Mouse (Mus musculus) adrenal gland, postnatal 25 days (tissue): Measurements from ENCODE around the gene Itgb2. TPM values are rescaled to one million over a fixed set of nuclear protein-coding genes. Genes with fewer than 3 reads are reported as not detected.

Experiments
- DNase-seq: peaks from one replicate; pipeline ENCODE4 v3.0.0; 2021; ENCODE audit warnings: mixed read lengths
- long read RNA-seq: library from polyadenylated mRNA; stranded (forward); transcript quantifications from one replicate; pipeline ENCODE4 v2.0.0, GENCODE M21; 2021
- total RNA-seq: library from RNA; stranded (reverse); gene quantifications from 2 replicates; pipeline ENCODE4 v1.2.3, GENCODE M21; 2021

Gene Itgb2
- total RNA-seq = 2.2 and 3.3 TPM in 2 replicates
- long read RNA-seq, partial matches to known transcripts = 2 of 5 reads
- long read RNA-seq, other reads (novel, unspliced or antisense) = 0 of 5 reads

DNA sequence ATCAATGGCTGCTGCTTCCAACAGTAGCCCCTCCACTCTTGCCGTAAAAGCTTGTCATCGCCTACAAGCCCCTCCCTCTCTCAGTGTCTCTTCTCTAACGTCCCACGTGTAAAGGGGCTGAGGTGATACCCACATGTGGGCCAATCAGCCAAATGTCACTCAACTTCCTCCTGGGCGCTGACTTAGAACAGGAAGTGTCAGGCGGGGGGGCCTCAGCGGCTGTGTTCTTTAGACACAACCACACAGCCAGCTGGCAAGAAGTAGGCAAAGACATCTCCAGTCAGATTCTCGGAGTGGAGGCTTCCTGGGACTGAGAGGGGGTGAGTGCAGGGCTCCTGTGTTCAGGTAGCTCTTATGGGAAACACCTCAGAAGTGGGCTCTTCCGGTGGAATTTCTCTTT, at the start of gene Itgb2:
Gene Itgb2, plus strand, starts transcription at position 113 of the 400 bp plus-strand sequence.
- DNase-seq = no peak

DNA sequence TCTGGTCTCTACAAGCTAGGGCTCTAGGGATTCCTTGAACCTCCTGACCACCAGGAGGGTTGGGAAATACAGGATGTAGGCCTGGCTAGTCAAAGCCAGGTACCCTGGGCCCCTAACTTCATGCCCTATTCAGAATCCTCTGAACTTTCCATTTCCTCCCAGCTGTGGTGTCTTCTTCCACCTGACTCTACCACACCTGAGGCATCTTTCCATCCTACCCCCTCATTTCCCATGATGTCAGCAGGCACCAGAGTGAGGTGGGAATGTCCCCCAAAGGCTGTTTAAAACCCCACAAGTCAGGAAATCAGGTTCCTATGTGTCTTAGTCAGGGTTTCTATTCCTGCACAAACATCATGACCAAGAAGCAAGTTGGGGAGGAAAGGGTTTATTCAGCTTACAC, 48.2 kb upstream of the Itgb2 start:
- no peak for DNase-seq

DNA sequence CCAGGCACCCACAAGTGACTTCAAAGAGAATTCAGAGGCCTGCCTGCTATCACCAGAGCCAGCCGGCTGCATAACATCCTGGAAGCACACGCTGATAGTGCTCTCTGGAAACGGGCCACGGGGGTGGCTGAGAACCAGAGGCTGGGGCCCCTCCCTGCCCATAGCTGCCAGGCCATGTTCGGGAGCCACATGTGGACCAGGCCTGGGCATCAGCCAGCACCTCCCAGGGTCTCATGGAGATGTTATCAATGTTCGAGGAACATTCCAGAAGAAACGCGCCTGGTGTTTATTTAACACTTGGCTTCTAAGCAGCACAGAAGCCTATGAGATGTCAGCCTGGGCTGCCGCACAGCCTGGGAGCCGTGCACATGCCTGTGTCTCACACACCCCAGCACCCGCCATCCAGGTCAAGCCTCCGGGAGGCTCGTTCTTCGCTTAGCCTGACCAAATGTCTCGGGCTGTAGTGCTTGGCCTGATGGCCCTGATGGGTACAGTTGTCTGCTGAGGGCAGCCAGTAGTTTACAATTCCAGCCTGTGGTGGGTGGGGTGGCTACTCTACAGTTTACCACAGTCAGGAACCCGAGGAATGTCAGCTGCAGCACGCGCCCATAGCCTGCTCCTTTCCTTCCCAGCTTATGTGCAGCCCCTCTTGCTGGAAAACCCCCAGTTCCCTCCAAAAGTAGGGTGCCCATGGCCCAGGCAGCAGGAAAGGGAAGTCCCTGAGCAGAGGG, 45.7 kb upstream of the Itgb2 start:
- no peak for DNase-seq

DNA sequence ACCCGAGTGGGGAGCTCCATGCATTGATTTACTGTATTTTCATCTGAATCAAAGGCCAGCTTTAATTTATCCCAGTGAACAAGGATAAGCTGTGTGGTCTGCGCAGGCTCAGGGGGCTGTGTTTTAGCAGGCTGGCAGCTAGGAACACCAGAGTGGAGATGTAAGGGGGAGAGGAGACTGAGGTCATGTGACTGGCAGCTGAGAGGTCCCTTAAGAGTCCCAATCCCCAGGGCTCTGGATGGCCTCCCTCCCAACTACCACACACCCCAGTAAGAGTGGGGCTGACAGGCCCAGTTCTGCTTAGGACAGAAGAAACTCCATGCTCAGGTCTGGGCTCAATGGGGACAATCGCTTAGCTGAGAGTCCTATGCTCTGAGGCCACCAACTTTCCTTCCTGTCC, 44.3 kb upstream of the Itgb2 start:
- no peak for DNase-seq

DNA sequence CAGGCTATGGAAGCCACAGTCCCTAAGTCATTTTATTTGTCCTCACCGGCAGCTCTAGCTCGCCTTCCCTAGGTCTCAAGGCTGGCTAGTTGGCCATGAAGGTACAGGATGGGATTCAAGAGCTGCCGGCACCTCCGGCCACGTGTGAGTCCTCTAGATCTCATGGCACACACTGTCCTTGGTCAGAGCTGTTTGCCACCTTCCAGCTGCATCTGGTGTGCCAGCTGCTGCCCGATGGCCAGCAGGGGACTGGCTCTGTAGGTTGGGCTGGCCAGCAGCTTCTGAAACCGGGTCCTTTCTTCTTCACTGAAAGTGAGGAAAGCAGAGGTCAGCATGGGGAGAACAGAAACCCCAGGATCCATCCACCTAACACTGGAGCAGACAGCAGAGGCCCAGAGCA, 41.9 kb upstream of the Itgb2 start:
- DNase-seq = no peak

DNA sequence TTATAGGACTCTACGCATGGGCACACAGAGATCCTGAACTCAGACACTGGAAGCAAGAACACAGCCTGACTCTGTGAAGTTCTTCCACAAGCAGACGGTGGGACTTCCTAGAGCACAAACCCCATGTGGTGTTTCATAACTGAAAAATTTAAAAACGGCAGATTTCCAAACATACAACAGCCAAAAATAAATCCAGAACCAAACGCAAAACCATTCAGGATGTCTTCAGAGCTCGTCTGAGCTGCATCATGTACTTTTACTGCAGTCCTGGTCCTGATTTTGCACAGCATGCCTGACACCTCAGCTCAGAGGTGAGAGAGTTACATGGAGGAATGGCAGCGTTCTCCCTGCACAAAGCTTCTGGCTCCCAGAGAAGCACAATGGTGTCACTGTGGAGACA, 38.5 kb upstream of the Itgb2 start:
- DNase-seq = no peak

DNA sequence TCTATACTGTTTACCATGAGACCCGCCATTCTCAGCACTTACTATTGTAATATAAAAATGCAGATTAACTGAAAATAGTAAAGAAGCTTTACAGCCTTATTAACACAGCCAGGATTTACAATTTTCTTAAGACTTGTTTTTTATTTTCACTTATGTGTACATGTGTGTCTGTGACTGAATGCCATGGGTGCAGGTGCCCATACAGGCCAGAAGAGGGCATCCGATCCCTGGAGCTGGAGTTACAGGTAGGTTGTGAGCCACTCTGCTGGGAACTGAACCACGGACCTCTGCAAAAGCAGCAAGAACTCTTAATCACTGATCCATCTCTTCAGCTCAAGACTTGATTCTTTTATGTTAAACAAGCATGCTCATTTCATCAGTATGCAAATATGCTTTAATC, 37.2 kb upstream of the Itgb2 start:
- DNase-seq = no peak

DNA sequence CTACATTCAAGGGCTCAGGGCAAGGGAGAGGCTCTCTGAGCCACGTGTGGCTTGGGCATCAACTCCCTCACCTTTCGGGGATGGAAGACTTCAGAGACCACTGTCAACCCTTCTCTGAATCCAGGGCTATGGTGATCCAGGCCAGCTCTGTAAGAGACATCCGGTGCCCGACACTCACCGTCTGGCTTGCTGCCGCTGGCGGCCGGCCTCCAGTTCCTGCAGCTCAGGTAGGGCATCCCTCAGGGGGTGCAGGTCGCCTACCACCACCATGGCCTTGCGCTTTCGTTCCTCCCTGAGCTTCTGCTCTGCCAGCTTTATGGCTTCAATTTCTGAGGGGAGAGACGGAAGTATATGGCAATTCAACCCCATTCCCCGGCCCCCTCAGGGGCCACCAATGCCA, 32.9 kb upstream of the Itgb2 start:
- no peak for DNase-seq

DNA sequence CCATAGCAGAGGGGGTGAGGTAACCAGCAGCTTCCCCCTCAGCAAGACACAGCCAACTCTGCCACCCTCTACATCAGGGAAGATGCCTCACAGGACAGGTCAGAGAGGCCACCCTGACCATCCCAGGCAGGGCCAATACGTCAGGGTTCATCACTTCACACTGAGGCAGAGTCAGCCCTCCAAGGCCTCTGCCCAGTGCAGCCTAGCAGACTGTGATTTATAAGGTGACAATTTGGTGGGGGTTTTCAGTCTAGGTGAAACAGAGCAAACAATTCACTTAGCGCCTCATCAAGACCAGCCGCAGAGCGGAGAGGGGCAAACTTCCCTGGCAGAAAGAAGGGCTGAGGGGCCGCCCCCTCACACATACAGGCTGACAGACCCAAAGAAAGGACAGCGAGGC, 31.8 kb upstream of the Itgb2 start:
- no peak for DNase-seq

DNA sequence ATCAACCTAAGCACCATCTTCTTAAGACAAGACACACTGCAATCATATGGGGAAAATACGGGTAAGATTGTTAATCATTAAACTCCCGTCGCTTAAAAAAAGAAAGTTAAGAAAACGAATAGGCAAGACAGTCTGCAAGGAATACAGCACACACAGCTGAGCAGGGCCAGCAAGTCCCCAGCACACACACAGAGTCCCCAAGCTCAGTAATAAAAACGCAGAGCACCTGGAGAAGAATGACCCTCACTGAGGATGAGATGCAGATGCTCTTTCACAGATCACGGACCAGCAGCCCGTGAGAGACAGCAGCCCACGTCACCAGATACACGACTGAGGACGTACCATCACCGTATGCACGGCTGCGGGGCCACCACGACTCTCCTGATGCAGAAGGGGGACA, 29.4 kb upstream of the Itgb2 start:
- DNase-seq = no peak

DNA sequence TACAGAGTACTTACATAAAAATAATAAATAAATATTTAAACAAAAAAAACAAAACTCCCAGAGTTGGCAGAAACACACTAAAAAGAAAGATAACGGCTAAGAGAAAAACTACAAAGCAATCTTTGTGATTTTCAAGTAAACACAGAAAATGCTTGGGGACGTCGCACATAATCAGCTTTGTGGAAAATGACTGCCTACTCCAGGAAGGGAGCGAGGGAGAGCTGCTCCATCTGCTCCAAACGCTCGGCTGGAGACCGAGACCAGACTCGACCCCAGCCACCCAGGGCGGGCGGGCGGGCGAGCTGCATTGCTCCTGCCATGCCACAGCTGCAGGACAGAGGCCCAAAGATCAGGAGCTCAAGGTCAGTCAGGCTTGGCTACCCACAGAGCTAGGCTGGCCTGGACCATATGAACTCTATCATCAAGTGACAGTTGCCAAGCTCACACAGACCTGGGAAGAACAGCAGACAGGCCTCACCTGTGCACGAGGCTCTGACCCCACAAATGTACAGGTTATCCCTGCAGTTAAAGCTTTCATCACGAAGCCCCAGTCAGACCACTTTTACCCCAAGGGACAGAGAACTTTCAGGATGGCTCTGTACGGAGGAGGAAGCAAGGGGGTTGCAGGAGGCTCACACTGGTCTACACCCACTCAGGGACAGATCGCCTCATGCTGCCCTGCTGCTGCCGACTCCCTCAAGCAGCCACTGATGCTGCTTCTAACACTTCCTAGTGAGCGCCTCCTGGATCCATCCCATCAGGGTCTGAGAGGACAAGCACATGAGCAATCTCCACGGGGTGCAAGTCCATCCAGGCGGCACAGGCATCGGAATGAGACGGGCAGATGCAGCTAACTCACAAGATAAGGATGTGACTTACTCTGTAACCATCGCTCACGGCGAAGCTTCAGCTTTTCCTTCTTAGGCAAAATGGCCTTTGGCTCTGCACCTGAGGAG, 26.8 kb upstream of the Itgb2 start:
- no peak for DNase-seq

DNA sequence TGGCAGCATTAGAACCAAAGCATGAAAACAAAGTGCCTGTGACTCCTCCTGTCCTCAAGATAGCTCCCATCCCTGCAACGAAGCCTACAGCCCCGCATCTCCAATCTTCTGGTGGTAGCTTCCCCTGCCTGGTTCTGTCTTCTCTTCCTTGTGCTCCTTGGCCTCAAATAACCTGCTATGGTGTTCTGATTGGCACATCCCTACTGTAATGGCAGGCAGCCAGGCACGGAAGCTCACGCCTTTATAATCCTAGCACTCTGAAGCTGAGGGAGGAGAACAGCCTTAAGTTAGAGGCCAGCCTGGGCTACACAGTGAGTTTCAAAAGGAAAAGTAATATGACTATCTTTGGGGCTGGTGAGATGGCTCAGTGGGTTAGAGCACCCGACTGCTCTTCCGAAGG, 25.9 kb upstream of the Itgb2 start:
- no peak for DNase-seq

DNA sequence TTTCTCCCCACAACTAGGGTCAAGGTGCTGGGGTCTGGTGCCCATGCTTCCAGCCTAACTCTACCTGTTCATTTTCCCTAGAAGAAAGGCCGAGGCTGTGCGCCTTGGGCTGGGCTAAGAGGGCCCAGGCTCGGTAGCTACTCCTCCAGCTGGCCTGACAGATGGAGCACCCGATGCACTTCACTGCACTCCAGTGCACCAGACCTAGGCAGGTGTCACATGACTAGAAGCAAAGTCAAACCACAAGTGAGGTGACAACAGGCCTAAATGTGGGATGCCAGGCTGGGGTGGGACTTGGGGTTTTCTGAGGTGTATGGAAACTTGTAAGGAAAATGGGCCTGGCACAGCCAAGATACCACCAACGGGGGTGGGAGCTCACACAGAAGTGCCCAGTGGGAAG, 23.5 kb upstream of the Itgb2 start:
- DNase-seq = no peak

DNA sequence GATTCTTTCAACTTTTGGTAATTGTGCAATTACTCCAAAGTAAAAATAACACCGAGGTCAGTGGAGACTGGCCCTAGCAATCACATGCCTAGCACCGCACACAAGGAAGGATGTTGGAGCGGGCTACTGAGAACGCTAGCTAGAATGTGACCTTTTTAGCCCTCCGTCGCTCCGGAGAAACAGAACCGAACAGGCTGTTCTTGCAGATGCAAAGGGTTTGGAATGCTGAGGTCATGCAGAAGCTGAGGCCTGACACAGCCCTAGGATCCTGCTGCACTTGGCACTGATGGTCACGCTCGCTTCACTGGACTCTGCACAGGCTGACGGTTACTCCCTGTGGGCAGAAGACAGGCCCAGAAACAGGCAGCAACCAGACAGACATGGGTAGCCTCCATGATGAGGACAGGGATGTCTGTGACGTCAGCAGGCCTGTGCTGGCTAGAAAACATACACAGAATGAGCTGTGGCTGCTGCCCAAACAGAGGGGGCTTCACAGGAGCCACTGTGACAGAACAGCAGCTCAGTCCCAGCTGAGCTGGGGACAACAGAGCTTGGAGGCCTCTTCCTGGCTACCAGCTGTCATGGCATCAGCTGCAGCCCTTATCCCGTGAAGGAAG, 23.0 kb upstream of the Itgb2 start:
- DNase-seq = no peak

DNA sequence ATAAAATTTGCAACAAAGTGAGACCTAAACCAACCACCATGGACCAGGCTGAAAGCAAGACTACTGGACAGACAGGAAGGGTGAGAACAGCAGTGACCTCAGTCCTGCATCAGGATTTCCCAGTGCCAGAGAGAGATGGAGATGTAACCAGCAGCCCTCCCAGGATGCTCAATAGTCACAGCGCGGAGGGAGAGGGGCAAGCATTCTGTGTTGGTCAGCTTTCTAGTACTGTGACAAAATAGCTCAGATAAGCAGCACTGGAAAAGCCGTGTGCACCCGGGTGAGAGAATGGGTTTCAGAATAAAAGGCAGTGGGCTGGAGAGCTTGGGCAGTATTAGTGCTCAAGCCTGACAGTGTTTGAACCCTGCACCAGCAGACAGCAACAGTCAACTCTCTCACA, 22.3 kb upstream of the Itgb2 start:
- DNase-seq = no peak

DNA sequence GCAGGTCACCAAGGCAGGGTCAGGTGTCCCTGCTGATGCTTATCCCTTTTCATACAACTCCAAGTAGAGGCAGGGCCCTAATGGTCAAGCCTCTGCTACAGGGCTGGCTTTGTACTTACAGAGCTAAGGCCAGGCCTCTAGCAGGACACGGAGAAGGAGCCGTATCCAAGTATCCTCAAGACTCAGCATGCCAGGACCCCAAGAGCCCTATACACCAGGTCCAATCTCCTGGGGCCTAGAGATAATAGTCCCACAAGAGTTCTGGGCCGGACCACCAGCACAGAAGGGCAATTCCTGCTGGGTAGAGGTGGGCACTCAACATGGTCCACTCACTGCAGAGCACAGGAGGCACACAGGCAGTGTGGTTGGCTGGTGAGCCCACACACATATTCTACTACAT, 21.3 kb upstream of the Itgb2 start:
- no peak for DNase-seq

DNA sequence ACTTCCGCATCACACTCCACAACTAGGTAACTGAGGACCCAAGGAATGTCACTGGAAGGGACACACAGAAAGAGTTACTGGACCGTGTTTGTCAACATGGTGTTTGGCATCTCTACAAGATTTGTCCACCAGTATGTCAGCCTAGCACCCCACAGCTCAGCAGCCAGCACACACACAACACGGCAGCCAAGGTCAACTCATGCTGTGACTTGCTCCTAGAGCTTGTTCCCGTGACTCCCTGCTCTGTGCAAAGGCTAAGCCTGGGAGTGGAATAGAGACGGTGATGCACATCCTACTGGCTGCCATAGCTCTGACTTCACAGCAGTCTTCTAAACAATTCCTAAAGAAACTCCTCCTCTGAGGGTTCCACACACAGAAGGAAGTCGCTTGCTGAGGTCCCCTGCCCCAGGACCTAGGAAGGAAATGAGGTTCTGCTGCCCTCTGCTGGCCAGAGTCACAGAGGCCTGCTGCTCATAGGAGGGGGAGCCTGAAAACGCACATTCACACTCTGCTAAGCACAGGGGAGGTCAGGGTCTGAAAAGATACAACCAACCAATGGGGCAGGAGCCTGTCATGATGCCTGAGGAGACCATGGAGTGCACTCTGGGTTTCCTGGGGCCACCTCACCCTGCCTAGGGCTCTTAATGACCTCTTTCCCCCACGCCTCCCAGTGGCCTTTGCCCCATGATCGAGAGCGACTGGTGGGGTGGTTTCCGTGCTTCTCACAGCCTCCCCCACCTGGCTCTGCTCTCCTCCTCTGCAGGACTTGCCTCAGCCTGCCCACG, 20.5 kb upstream of the Itgb2 start:
- peak; percentile 88 for DNase-seq

DNA sequence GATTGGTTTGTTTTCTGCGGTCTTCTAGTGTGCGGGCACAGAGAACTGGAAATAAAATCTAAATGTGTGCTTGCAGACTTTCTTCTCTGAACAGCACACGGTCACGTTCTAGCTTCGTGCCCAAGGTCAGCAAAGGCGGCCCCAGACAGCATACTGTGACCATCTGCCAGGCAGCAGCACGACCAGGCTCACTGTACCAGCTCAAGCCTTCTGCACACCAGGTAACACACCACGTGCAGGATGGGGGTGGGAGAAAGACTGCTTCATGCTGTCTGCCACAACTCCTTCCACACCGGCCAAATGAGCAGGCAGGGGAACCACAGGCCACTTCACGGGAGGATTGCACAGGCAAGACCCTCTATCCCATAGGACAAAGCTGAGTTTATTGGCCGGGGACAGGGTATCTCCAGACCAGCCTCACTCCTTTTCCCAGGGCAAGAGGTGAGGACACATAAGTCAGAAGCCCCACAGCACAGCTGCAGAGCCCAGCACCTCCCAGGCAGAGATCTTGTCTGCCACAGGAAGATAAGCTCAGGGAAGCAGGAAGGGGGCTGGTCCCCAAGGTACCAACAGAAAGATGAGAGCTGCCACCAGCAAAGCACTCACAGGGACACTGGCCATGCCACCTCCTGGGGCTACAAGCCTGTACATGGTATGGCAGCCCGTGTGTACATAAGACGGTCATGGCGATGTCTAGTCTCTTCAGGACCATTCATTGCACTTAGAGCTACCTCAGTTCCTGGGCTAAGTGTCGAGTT, 19.6 kb upstream of the Itgb2 start:
- no peak for DNase-seq

DNA sequence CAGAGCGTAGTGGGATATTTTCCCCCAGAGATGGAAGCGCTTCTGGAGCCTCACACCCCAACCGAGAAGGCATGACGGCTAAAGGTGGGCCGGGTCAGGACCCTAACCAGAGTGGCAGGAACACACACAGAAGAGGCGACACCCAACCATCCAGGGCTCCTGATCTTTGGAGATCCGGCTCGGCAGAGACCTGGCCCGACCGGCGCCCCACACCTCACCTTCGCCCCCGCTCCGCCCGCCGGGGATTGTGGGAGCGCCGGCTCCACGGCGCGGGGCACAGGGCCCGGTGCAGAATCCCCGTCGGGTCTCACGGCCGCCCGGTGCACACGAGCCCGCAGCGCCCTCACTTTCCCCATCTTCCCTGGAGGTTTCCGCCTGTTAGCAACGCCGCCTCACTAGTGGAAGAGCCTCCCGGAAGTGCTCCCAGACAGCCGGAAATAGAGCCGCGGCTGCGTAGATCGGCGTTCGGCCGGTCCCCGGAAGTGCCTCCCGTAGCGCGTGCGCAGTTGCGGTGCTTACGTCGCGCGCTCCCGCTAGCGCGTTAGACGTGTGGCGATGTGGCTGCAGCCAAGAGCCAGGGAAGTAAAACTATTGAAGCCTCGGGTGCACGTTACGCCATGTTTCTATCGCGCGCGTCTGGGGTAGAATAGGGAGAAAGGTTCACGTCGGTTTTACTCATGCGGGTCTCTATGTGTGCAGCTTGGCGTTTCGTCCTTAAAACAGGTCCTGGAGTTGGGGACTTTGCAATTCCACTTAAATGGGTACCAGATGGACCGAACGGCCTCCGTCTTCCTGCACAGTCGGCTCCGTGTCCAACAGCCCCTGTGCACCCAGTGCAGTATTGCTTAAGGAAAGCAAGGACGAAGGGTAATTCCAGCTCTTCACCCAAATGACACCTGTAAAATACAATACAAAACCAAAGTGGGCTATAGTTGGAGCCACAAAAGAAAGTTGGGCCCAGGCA, 14.4 kb upstream of the Itgb2 start, which contains the start of gene Fam207a:
Gene Fam207a, minus strand, starts transcription at position 401 of the 964 bp plus-strand sequence.
- DNase-seq = peak; percentile 96

DNA sequence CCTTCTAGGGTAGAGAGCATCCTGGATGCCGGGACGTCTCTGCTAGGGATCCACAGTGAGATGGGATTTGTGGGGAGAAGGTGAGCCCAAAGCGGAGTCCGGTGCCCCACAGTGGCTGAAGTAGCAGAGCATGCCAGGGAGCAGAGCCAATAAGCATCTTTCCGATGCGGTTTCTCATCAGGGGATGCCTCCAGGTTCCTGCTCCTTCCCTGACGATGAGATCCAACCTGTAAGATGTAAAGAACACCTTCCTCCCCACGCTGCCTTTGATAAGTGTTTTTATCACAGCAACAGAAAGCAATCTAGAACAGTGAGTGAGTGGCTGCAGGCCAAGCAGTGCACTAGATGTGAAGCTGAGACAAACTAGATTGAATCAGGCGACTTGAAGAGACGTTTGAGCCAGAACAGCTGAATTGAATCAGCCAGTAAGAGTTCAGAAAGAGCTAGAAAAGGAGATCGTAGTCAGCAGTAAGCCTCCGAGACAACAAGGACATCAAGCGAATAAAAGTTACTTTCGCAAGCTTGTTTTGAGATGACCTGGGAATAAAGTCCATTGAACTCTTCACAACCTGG, 13.6 kb upstream of the Itgb2 start:
- DNase-seq = no peak
